Mouse (Mus musculus) spleen, adult 12 weeks (tissue): ENCODE data around the gene Zfp652.
A peak's percentile ranks its signal among the peaks of the same experiment; 100 is the strongest.
"Not testable (repeated sequence)": the region's sequence is repeated elsewhere in the genome, so short reads cannot be mapped to it uniquely, and the experiment has no call there.

Experiments used
- DNase-seq: peaks from one replicate; pipeline ENCODE4 v3.0.0; 2022; ENCODE audit warnings: low spot score

The Zfp652 gene

GRCm38 (mm10) chr11:95857306-95857705 lies 144.8 kb downstream of the Zfp652 start:
- no peak for DNase-seq

- no peak for DNase-seq
These were observed 145.4 kb downstream of the Zfp652 start for GRCm38 (mm10) chr11:95857716-95858527.

DNA sequence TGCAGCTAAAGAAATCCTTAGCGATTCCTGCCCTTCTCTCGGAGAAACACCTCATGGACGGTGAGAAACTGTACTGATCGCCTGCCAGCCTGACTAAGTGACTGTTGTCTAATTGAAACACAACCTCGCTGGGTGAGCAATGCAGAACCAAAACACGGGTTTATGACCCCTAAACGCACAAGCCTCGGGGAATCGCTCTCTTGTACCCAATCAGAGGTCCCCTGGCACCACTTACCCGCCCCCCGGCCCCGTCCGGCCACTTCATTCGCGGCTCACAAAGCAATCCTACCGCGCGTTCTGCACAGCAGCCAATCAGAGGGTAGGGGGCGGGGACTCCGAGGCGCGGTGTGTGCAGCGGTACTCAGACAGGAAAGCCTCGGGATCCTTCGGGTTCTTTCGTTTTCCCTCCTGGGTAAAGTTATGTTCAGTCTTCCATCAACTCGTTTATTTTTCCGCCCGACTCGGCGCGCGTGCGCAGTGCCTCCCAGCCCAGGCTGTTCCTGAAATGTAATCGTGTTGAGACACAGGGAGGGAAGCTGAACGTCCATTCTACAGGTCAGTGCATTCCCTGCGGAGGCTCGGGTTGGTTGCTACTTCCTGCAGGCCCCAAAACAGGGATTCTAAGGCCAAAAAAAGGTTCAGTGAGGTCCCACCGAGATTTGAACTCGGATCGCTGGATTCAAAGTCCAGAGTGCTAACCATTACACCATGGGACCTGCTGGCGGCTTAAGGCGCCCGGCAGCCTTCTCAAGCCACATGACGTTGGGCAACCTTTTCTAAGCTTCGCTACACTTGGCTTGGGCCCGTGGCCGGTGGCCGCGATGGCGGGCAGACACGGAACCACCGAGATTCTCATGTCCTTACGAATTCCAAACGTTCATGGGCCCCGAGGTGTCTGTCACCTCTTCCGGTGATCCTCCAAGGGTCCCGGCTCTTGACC lies 146.3 kb downstream of the Zfp652 start:
- peak; percentile 93 for DNase-seq

DNA sequence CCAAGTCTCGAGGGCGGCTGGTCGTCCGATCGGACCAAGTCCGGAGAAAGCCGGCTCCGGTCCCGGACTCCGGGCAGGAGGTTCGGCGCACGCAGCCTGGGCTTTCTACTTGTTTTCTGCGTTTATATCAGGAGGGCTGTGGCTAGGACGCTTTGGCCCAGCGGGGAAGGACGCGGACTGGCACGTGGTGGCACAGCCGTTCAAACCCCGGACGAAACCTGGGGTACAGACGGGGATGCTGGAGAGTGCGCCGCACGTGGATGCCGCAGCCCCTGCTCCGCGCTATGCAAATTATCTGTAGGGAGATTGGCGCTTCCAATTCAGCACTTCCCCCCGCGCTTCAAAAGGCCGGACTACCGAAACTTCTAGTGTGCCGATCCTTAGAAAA lies 147.0 kb downstream of the Zfp652 start:
- DNase-seq, result no peak

DNA sequence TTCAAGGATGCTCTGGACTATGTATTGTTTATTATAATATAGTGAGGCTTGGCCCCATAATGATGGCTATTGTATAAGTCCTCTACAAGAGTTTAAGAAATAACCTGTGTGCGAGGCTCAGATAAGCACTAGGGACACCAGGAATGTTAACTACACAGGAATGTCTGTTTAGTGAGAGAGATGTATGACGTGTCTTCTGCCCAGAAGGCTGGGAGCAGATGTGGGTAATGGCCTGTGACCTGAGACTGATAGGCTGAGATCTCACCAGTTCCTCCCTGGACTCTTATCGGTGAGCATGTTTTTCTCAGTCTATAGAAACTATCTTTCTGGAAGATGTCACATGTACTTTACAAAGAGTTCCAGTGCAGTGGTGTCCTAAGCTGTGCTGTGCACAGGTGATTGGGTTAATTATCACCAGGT lies 147.6 kb downstream of the Zfp652 start:
- DNase-seq, result no peak

GRCm38 (mm10) chr11:95861397-95861796 lies 148.9 kb downstream of the Zfp652 start:
- no peak for DNase-seq

DNA sequence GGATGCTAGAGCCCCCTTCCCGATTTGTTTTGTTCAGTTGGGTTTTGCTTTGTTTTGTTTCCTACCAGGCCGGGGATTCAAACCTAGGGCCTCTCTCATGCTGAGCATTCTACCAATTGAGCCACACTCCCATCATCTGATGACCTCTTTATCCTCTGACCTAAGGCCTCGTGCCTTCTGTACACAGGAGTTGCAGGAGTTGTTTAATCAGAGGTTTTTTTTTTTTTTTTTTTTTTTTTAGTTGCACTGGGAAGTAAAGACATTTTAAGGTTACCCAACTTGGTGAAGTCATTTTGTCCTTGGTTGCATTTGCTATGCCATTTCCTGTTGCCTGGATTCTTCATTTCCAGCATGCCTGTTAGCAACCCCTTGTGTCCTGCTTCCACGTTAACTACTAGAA lies 157.0 kb downstream of the Zfp652 start:
- DNase-seq, result no peak

DNA sequence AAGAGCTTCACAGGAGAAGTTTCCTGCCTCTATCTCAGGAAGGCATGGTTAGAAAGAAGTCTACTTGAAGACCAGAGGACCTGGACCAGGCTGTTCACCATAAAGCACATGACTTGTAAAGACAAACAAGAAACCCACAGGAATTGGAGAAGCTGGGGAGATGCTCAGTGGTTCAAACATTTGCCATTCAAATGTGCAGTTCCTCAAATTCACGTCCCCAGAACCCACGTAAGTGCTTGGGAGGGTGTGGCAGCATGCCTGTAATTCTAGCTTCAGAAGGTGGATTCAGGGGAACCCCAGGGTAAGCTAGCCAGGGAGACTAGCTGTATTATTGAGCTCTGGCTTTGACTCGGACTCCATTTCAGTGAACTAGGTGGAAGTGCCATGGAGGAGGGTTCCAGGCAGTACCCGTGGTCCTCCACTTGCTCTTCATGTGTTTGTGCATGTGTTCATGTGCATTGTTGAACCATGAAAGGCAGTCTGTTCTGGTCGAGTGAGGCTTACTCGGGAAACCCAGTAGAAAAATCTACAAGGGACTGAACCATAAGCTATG lies 157.5 kb downstream of the Zfp652 start:
- peak; percentile 3 for DNase-seq

GRCm38 (mm10) chr11:95875804-95876203 lies 163.3 kb downstream of the Zfp652 start:
- DNase-seq, result no peak

DNA sequence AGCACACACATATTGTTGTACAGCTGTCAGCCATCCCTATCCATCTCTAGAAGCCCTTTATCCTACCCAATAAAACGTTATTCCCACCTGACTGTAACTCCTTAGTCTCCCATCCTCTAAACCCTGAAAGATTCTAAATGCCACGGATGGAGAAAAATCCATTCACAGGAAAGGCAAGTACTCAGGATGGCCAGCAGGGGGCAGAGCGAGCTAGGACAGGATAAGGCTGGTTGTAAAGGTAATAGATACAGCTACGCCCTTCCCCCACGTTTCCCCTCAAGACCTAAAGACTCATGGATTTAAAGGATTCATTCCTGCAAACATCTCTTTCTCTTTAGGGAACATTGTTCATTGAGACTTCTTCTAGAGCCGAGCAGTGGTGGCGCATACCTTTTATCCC lies 163.8 kb downstream of the Zfp652 start:
- peak; percentile 45 for DNase-seq

DNA sequence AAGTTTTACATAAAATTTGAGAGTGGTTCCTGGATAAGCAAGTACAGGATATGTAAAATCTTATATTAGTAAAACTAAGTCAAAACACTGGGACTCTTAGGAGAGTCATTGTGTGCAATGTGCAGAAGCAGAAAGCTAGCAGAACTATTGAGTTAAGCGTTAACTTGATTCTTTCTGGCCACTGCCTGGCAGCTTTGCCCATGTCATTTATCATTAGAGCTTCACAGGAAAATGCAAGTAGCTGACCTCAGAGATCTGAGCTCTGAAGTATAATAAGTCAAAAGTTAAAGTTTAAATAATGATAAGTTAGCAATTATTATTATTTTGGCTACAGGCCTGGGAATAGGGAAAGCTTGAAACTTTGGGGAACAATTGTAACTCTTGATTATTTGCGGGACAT lies 167.4 kb downstream of the Zfp652 start:
- not testable (repeated sequence) for DNase-seq
